Mouse (Mus musculus) cerebellum, postnatal 4 days (tissue): ENCODE results near the gene Vmn2r114.
"Not testable (repeated sequence)": the region's sequence is repeated elsewhere in the genome, so short reads cannot be mapped to it uniquely, and the experiment has no call there.

ENCODE experiments used
- DNase-seq, 2 experiments: peaks; one replicate each; pipeline ENCODE4 v3.0.0; 2022; ENCODE audit warnings: low spot score in 2 of 2, mixed read lengths in 1 of 2

Gene Vmn2r114

DNA sequence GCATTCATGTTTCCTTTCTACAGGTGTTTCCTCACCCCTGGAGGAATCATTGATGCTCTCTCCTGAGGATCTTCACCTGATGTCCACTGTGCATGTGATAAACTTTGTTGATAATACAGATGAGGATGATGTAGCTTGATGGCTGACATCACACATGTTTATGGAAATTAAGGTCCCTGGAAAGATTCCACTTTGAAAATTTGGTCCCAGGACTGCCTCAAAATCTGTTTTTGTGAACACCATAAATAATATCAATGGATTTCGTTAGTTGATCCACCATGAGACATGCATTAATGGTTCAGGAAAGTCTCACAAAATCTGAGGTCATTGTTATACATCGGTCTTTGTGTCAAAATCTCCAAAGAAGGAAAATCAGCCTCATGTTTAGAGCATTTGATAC, at the start of gene Vmn2r114:
TSS of gene Vmn2r114 (minus strand) at position 101 of the 400 bp plus-strand sequence.
- DNase-seq, result not testable (repeated sequence)

GRCm38 (mm10) chr17:23351644-23352043, 39.3 kb upstream of the Vmn2r114 start:
- no peak for DNase-seq

GRCm38 (mm10) chr17:23343441-23343840, 31.1 kb upstream of the Vmn2r114 start, which contains the start of gene Vmn2r115:
Vmn2r115 (plus strand) TSS chr17:23343741.
- not testable (repeated sequence) for DNase-seq

- DNase-seq, result no peak
Measured at GRCm38 (mm10) chr17:23330657-23331056, 18.3 kb upstream of the Vmn2r114 start.
